Mouse (Mus musculus) MEL (cell line): Measurements from ENCODE around the gene Tnfsf11.

Experiments
- CHD1 ChIP-seq: IDR thresholded peaks from 2 replicates; pipeline ENCODE4 v1.6.1; 2012; ENCODE audit warnings: low read depth, mild to moderate bottlenecking, inconsistent platforms, low read length, improper control_type of control experiment
- CHD2 ChIP-seq: IDR thresholded peaks from 2 replicates; pipeline ENCODE4 v1.6.1; 2011; ENCODE audit warnings: low read length, improper control_type of control experiment
- CTCF ChIP-seq, 3 experiments: IDR thresholded peaks in 2 of 3; conservative IDR thresholded peaks in 1 of 3; 2 replicates each; pipeline ENCODE4 v1.5.1; 2011 to 2012; ENCODE audit warnings: low read length in 3 of 3, low read depth in 2 of 3, mild to moderate bottlenecking in 2 of 3, improper control_type of control experiment in 1 of 3, inconsistent platforms in 1 of 3, mixed read lengths in 1 of 3, moderate library complexity in 1 of 3; ENCODE audit not compliant: control insufficient read depth in 1 of 3, insufficient read depth in 1 of 3, poor library complexity in 1 of 3, severe bottlenecking in 1 of 3
- GATA1 ChIP-seq: IDR thresholded peaks from 2 replicates; pipeline ENCODE4 v1.6.1; 2011; ENCODE audit warnings: low read depth, low read length, improper control_type of control experiment
- JUND ChIP-seq: IDR thresholded peaks from 2 replicates; pipeline ENCODE4 v1.6.1; 2011; ENCODE audit warnings: low read depth, mild to moderate bottlenecking, improper control_type of control experiment, low read length
- MAX ChIP-seq: IDR thresholded peaks from 2 replicates; pipeline ENCODE4 v1.6.1; 2011; ENCODE audit warnings: low read length, improper control_type of control experiment
- MAZ ChIP-seq: IDR thresholded peaks from 2 replicates; pipeline ENCODE4 v1.6.1; 2012; ENCODE audit warnings: low read depth, mild to moderate bottlenecking, inconsistent platforms, low read length, improper control_type of control experiment
- SIN3A ChIP-seq: IDR thresholded peaks from 2 replicates; pipeline ENCODE4 v1.6.1; 2012; ENCODE audit warnings: low read length, improper control_type of control experiment, inconsistent platforms
- TAL1 ChIP-seq: IDR thresholded peaks from 2 replicates; pipeline ENCODE4 v1.6.1; 2012; ENCODE audit warnings: mild to moderate bottlenecking, inconsistent platforms, low read length, moderate library complexity, mixed read lengths
- TCF12 ChIP-seq: IDR thresholded peaks from 2 replicates; pipeline ENCODE4 v1.6.1; 2014; ENCODE audit warnings: low read depth, mild to moderate bottlenecking, inconsistent platforms, low read length, improper control_type of control experiment, moderate library complexity
- USF2 ChIP-seq, 2 experiments: IDR thresholded peaks; 2 replicates each; pipeline ENCODE4 v1.6.1; 2011 to 2012; ENCODE audit warnings: improper control_type of control experiment in 2 of 2, low read length in 2 of 2, borderline replicate concordance in 1 of 2, inconsistent platforms in 1 of 2, low read depth in 1 of 2, mild to moderate bottlenecking in 1 of 2; ENCODE audit not compliant: insufficient read depth in 1 of 2

- no peak for TF ChIP-seq CTCF (IDR thresholded peaks at IDR 0.05 in 2 of 3, conservative IDR thresholded peaks at IDR 0.05 in 1 of 3; ENCODE audit: control insufficient read depth in 1 of 3, insufficient read depth in 1 of 3, low read depth in 2 of 3, low read length in 3 of 3, poor library complexity in 1 of 3, severe bottlenecking in 1 of 3)
- TF ChIP-seq CHD1, result no peak
- no peak for TF ChIP-seq TAL1
- no peak for TF ChIP-seq TCF12
- TF ChIP-seq MAZ, result no peak
- no peak for TF ChIP-seq GATA1
- no peak for TF ChIP-seq SIN3A
- no peak for TF ChIP-seq CHD2
- no peak for TF ChIP-seq MAX
- TF ChIP-seq JUND, result no peak
- TF ChIP-seq USF2 (IDR thresholded peaks at IDR 0.05; ENCODE audit: borderline replicate concordance in 1 of 2, insufficient read depth in 1 of 2, low read depth in 1 of 2, low read length in 2 of 2), result no peak
Measured at GRCm38 (mm10) chr14:78262596-78262995, 45.2 kb downstream of the Tnfsf11 start.
